Mouse (Mus musculus) forebrain, embryonic 14.5 days (tissue): ENCODE measurements around the gene Lrrc4b. TPM values are rescaled to one million over a fixed set of nuclear protein-coding genes. Genes with fewer than 3 reads are reported as not detected.
A peak's percentile ranks its signal among the peaks of the same experiment; 100 is the strongest.

Experiments
- ATAC-seq: fragments of 200-750 bp; cut with Nextera tagmentation; 2 replicates; pipeline ENCODE4 v1.8.0; 2017; ENCODE audit warnings: mild to moderate bottlenecking, moderate library complexity
- DNase-seq: peaks from one replicate; pipeline ENCODE4 v3.0.0-alpha.2; 2015; ENCODE audit warnings: low spot score
- H3K27ac ChIP-seq: fragments of 300-500 bp; sonication (generic); 2 replicates; pipeline ENCODE4 v1.5.1; 2014; ENCODE audit warnings: low read depth, mild to moderate bottlenecking, control low read depth, low read length, moderate library complexity
- H3K27me3 ChIP-seq: fragments of 300-500 bp; sonication (generic); replicated peaks from 2 replicates; pipeline ENCODE4 v1.6.1; 2014; ENCODE audit warnings: low read length, control low read depth, mixed read lengths; ENCODE audit not compliant: control insufficient read depth, insufficient read depth
- H3K36me3 ChIP-seq: fragments of 300-500 bp; sonication (generic); 2 replicates; pipeline ENCODE4 v1.6.1; 2014; ENCODE audit warnings: low read length, control low read depth; ENCODE audit not compliant: control insufficient read depth, insufficient read depth
- H3K4me1 ChIP-seq: fragments of 300-500 bp; sonication (generic); 2 replicates; pipeline ENCODE4 v1.6.1; 2014; ENCODE audit warnings: antibody characterized with exemption, low read length, control low read depth; ENCODE audit not compliant: control insufficient read depth, insufficient read depth
- H3K4me2 ChIP-seq: fragments of 300-500 bp; sonication (generic); 2 replicates; pipeline ENCODE4 v1.6.1; 2014; ENCODE audit warnings: mild to moderate bottlenecking, control low read depth, low read length
- H3K4me3 ChIP-seq: fragments of 300-500 bp; sonication (generic); 2 replicates; pipeline ENCODE4 v1.5.1; 2014; ENCODE audit warnings: low read depth, low read length, control low read depth
- H3K9ac ChIP-seq: fragments of 300-500 bp; sonication (generic); 2 replicates; pipeline ENCODE4 v1.6.1; 2014; ENCODE audit warnings: mild to moderate bottlenecking, low read length, control low read depth, moderate library complexity
- H3K9me3 ChIP-seq: fragments of 300-500 bp; sonication (generic); replicated peaks from 2 replicates; pipeline ENCODE4 v1.6.1; 2016; ENCODE audit warnings: low read length, control low read depth, mixed read lengths; ENCODE audit not compliant: control insufficient read depth
- WGBS: fragments of 180-500 bp; shearing (Covaris S2); extraction: QIAGEN DNeasy Blood & Tissue Kit; methylation state at CpG from one replicate; pipeline ENCODE4 v1.1.7; 2014; 5-methylcytosine and 5-hydroxymethylcytosine counted together
- polyA plus RNA-seq: library from polyadenylated mRNA; unstranded; fragments of >200 nt; fragmentation: Nextera tagmentation; extraction: Ambion mirVana; gene quantifications from 2 replicates; pipeline ENCODE4 v1.2.1, GENCODE M21; 2014

Lrrc4b gene
- polyA plus RNA-seq, 1 experiment from 2014 or later, result 22.1 TPM

- H3K27ac ChIP-seq, result no peak overlapping the region
- H3K27me3 ChIP-seq, result 0 out of 2 replicates have a peak, but pooled peaks cover 1% of the 10 kb centered on the region
- H3K4me2 ChIP-seq, result no peak overlapping the region
- peaks cover 25% of the 10 kb centered on the region for H3K4me1 ChIP-seq
- no peaks in the 10 kb centered on the region for H3K36me3 ChIP-seq
- no peak overlapping the region for H3K9ac ChIP-seq
- H3K4me3 ChIP-seq, result no peak overlapping the region
- 44% methylated on average over 6 of the region's 6 CpGs for WGBS
- DNase-seq (no peak), ATAC-seq (no peak)
- H3K9me3 ChIP-seq, result no peaks in the 10 kb centered on the region
Observed at GRCm38 (mm10) chr7:44471880-44472557, 43.2 kb downstream of the Lrrc4b start.

DNA sequence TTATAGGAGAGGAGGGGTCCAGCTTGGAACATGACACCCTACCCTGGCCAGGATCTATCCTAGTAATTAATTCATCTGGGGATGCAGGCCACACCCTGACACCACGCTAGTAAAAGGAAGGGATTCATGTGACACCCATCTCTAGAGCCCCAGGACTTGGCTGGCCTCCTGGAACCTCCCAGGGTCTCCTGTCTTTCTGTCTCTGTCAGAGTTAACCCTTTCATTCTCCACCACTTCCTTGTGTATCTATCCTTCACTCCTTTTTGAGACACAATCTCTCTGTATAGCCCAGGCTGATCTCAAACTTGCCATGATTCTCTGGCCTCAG lies 43.7 kb downstream of the Lrrc4b start:
- 6% methylated on average over 1 of the region's 1 CpGs for WGBS
- no peak for DNase-seq
- Histone ChIP-seq H3K9me3 (no peaks in the 10 kb centered on the region), H3K27me3 (0 out of 2 replicates have a peak, but pooled peaks cover 5% of the 10 kb centered on the region), H3K27ac (no peak overlapping the region), H3K4me2 (no peak overlapping the region), H3K36me3 (no peaks in the 10 kb centered on the region), H3K4me3 (no peak overlapping the region), H3K4me1 (peaks cover 25% of the 10 kb centered on the region), H3K9ac (no peak overlapping the region)
- no peak for ATAC-seq

DNA sequence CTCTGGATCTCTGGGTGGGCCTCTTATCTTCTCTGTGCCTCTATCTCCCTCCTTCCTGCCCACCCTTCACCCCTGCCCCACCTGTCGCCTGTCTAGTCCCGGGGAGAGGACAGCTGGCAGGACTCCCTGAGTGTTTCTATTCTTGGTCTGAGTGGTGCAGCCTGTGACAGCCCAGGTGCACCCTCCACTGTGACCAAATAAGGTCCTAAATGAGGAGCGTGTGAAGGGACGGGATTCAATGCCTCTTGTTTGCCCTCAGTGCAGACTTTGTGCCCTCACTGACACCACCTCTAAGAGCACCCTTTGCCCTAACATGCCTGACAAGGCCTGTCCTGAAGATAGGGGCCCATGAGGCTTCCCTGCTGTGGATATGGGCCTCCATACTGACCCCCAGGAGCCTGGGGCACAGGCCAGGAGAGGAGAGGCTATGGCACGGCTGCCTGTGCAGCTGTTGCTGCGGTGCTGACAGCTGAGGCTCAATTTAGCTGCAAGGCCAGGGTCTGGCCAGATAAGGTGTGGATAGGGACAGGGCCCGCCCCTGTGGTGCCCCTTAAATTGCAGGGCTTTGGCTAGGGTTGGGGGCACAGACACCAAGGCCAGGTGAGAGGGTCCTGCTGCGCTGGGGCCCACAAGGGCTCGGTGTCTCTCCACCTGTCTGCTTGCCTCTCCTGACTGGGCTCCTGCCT lies 44.3 kb downstream of the Lrrc4b start:
- Histone ChIP-seq H3K4me1 (peaks cover 25% of the 10 kb centered on the region), H3K36me3 (no peaks in the 10 kb centered on the region), H3K4me2 (no peak overlapping the region), H3K27me3 (0 out of 2 replicates have a peak, but pooled peaks cover 5% of the 10 kb centered on the region), H3K4me3 (no peak overlapping the region), H3K27ac (no peak overlapping the region), H3K9me3 (no peaks in the 10 kb centered on the region), H3K9ac (no peak overlapping the region)
- 70% methylated on average over 9 of the region's 9 CpGs for WGBS
- ATAC-seq, result no peak
- DNase-seq, result no peak

DNA sequence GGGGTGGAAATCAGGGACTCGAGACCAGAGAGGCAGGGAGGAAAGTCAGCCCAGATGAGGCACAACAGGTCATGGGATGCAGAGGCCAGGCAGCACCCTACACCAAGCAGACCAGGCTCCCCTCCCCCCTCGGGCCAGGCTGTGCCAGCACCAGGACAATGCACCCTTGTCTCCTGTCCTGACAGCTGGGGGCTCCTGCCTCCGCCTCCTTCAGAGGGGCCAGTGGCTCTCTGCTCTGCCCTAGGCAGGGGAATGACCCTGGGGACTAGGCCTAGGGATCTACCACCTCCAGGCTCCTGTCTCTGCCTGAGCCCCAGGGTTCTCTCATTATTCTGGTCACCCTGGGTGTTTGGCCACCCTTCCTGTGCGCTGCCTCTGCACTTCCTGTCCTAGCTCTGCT lies 45.6 kb downstream of the Lrrc4b start:
- WGBS, result 12% methylated on average over 4 of the region's 4 CpGs

DNA sequence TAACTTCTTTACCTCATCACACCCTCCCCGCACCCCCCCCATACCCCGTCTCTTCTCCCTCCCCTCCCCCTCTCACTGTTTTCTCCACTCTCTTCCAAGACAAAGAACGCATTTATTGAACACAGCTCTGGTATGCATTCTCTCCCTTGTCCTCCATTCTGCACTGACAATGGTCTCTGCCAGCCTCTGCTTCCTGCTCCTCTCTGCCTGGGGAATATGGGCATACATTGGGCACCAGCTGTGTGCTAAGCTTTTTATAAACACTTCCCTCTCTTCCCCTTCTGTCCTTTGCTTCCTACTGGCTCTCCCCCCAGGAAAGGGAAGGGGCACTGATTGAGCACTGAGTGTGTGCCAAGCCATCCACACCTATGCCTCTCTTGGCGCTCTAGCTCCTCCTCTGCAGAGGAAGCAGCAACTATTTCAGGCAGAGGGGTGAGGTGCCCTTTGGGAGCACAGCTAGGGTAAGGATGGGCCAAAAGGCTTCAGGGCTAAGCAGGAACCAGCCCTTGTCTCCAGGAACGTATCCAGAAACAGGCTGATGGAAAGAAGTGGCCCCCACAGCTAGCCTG lies 46.3 kb downstream of the Lrrc4b start:
- ATAC-seq, result peak; percentile 42; the same call in 1 of the 2 replicates

More for the DNA sequence above, 45.6 kb downstream of the Lrrc4b start:
- 0 out of 2 replicates have a peak, but pooled peaks cover 5% of the 10 kb centered on the region for H3K27me3 ChIP-seq
- H3K4me1 ChIP-seq, result peaks cover 16% of the 10 kb centered on the region
- H3K9me3 ChIP-seq, result no peaks in the 10 kb centered on the region
- peak; percentile 64 for ATAC-seq
- H3K9ac ChIP-seq, result no peak overlapping the region; the same call in none of the 2 replicates
- peak; percentile 65 for DNase-seq
- H3K4me2 ChIP-seq, result no peak overlapping the region
- peak overlapping the region; percentile 44 for H3K27ac ChIP-seq
- H3K4me3 ChIP-seq, result no peak overlapping the region
- no peaks in the 10 kb centered on the region for H3K36me3 ChIP-seq

DNA sequence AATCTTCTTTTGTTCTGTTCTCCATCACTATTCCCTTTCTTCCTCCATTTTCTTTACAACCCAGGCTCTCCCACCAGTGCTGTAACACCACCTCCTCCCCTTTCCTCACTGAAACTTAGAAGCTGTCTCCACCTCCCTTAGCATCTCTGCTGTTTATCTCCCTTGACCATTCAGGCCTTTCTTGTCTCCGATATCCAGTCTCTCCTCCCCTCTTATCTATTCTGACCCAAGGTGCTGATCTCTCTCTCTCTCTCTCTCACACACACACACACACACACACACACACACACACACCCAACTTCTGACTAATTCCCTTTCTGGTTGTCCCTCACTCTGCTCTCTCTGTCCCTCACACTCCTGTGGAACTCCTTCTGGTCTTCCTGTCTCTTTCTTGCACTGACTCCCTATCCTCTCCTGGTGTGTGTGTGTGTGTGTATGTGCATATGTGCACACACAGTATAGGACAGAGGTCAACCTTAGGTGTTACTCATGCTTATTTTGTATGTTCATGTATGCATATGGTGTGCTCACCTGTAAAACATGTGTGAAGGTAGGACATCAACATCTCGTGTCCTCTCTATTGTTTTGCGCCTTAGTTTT lies 54.1 kb downstream of the Lrrc4b start:
- H3K4me1 ChIP-seq, result no peaks in the 10 kb centered on the region
- H3K9me3 ChIP-seq, result no peaks in the 10 kb centered on the region
- no peak overlapping the region for H3K9ac ChIP-seq
- ATAC-seq, result no peak
- H3K27me3 ChIP-seq, result no peaks in the 10 kb centered on the region; the same call in 1 of the 2 replicates
- no peak overlapping the region for H3K4me3 ChIP-seq
- WGBS, result 74% methylated on average over 3 of the region's 3 CpGs
- no peak for DNase-seq
- H3K4me2 ChIP-seq, result no peak overlapping the region
- H3K36me3 ChIP-seq, result peaks cover 3% of the 10 kb centered on the region; the same call in 1 of the 2 replicates
- H3K27ac ChIP-seq, result no peak overlapping the region

More for the DNA sequence above, 46.3 kb downstream of the Lrrc4b start:
- 25% methylated on average over 5 of the region's 5 CpGs for WGBS
- Histone ChIP-seq H3K4me3 (no peak overlapping the region), H3K9ac (0 out of 2 replicates have a peak overlapping the region, but pooled peaks have one; percentile 3), H3K9me3 (no peaks in the 10 kb centered on the region), H3K36me3 (no peaks in the 10 kb centered on the region), H3K27me3 (0 out of 2 replicates have a peak, but pooled peaks cover 5% of the 10 kb centered on the region), H3K4me2 (no peak overlapping the region), H3K4me1 (peaks cover 16% of the 10 kb centered on the region), H3K27ac (peak overlapping the region; percentile 44)
- DNase-seq, result no peak

DNA sequence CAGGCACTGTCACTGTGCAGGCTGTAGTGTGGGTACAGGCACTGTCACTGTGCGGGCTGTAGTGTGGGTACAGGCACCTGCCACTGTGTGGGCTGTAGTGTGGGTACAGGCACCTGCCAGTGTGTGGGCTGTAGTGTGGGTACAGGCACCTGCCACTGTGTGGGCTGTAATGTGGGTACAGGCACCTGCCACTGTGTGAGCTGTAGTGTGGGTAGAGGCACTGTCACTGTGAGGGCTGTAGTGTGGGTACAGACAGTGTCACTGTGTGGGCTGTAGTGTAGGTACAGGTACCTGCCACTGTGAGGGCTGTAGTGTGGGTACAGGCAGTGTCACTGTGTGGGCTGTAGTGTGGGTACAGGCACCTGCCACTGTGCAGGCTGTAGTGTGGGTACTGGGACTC lies 55.3 kb downstream of the Lrrc4b start:
- Histone ChIP-seq H3K36me3 (peaks cover 13% of the 10 kb centered on the region), H3K27me3 (no peaks in the 10 kb centered on the region; the same call in 1 of the 2 replicates), H3K4me2 (no peak overlapping the region), H3K4me1 (no peaks in the 10 kb centered on the region), H3K9ac (no peak overlapping the region), H3K4me3 (no peak overlapping the region), H3K9me3 (no peaks in the 10 kb centered on the region), H3K27ac (no peak overlapping the region)
- DNase-seq, result no peak
- no peak for ATAC-seq
- 88% methylated on average over 1 of the region's 1 CpGs for WGBS

DNA sequence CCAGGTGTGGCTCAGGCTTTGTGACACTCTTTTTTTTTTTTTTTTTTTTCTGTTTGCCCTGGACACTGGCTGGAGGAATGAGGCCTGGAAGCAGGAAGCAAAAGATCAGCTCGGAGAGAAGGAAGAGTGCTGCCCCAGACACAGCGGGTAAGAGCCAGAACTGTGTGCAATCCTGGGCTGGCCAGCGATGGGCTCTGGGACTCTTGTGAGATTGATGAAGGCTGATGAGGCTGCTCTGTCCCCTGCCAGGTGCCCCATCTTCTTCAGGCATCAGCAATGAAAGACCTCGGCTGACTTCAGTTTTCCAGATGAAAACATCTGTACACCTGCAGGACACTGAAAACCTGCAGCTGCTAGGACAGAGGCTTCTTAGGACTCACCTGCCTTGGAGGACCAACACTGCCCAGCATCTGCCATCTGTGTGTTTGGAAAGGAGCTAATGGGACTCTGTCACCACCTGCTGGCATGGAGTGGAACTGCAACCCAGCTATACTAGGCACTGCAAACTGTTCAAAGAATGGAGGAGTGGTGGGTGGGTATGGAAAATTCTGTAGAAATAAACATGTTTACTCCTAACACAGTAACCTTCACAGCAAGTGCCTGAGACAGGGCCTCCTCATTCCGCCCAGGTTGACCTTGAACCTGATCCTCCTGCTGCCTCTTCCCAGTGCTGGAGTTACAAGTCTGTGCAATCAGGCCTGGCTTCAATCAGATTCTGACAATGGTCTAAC lies 56.2 kb downstream of the Lrrc4b start:
- H3K9me3 ChIP-seq, result no peaks in the 10 kb centered on the region
- no peak overlapping the region for H3K9ac ChIP-seq
- peak; percentile 83 for ATAC-seq
- no peaks in the 10 kb centered on the region for H3K4me1 ChIP-seq
- H3K27me3 ChIP-seq, result no peaks in the 10 kb centered on the region; the same call in 1 of the 2 replicates
- peaks cover 22% of the 10 kb centered on the region for H3K36me3 ChIP-seq
- peak; percentile 90 for DNase-seq
- WGBS, result 34% methylated on average over 5 of the region's 5 CpGs
- no peak overlapping the region for H3K4me3 ChIP-seq
- H3K27ac ChIP-seq, result no peak overlapping the region
- no peak overlapping the region for H3K4me2 ChIP-seq
